Mouse (Mus musculus) regulatory T cell (primary cell): Measurements from ENCODE around the gene Plekho2.

Experiments
- in situ Hi-C: fragments of 300-600 bp; cut with MboI, MseI; formaldehyde crosslinking; loops from one replicate; pipeline ENCODE4 v1.15.1; 2025; ENCODE audit warnings: high pct_unique_total_duplicates

Gene Plekho2

DNA sequence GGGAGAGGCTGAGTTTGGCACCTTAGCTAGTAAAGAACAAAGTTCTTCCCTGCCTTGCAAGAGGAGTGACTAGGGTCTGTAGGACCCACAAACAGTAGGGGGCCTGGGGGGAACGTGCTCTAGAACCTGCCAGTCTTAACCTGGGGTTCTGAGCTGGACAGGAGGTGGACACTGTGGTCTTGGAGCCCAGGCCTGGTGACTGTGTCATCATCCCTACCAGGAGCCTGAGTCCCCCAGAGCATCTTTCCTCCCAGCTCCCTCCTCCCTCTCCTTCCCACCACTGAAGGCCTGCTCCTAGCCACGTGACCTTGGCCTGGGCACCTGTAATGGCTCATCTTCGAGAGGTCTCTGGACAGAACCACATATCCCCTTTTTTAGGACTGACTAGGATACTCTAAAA is 45.7 kb downstream of the Plekho2 start:
- in situ Hi-C loops, result no loop called here

DNA sequence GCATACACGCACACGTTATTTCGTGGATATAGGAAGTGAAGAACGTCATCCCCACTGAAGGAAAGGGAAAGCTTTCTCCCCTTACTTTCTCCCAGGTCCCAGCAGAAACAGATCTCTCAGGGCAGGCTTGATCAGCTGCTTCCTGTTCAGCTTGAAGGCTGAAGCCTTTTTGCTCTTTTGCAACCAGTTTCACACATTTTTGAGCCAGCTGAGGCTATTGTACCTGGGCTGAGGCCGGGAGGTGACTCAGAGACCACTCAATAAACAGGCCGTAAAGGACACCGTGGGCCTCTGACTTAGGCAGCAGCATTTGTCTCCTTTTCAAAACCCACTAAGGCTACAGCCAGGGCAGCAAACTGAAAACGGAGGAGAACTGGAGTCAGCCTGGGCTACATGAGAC is 46.9 kb downstream of the Plekho2 start:
- in situ Hi-C loops, result no loop called here

DNA sequence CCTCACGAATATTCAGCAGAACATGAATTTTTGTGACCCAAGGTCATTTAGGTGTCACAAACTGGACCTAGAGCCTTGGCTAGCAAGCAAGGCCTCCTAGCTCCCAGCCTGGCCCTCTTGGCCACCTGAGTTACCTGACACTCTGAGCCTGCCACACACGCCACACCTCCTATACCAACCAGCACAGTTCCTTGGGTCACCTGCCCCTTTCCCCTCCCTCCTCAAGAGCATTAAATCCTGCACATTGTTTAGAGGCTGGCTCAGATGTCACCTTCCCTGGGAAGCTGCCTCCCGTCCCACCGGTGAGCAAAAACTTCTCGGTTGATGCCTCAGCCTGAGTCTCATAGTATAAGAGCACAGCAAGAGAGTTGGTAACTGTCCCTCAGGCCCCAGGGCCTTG is 48.6 kb downstream of the Plekho2 start:
- in situ Hi-C loops, result no loop called here

DNA sequence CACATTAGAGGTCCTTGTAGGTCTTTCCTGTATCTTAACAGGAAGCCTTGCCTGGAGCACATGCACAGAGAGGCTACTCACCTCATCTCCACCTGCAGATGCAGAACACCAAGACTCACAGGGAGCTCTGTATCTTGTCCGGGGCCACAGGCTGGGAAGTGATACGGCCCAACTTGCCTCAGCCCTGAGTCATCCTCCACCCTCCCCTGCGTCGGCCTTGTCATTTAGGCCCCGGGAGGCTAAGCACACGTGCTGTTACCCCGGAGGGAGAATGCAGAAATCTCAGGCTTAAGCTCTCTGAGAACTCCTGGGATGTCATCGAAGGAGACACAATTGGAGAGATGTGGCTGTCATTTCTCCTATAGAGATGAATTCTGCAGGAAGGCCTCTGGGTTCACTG is 50.2 kb downstream of the Plekho2 start:
- in situ Hi-C loops, result no loop called here

DNA sequence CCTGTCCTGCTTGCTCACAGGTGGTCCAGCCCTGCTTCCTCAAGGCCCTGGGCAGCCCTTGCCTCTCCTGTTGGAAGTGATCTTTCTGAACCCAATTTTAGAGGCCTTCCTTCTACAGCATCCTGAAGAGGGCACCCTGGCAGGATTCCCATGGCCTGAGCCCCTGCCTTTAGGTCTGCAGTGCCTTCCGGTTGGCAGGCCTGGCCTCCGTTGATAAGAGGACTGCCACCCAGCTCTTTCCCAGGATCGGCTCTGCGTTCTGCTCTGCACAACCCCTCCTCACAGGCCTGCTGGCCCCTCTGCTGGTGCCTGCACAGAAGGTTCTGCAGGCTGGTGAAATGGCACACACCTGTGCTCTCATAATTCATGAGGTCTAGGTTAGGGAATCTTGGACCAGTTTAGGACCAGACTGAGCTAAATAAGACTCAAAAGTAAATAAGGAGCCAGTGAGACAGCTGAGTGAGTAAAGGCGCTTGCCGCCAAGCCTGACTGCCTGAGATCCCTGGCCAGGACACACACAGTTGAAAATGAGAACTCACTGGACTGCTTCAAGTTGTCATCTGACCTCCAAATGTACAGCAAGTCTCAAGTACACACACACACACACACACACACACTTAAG is 51.3 kb downstream of the Plekho2 start:
- in situ Hi-C loops, result no loop called here

DNA sequence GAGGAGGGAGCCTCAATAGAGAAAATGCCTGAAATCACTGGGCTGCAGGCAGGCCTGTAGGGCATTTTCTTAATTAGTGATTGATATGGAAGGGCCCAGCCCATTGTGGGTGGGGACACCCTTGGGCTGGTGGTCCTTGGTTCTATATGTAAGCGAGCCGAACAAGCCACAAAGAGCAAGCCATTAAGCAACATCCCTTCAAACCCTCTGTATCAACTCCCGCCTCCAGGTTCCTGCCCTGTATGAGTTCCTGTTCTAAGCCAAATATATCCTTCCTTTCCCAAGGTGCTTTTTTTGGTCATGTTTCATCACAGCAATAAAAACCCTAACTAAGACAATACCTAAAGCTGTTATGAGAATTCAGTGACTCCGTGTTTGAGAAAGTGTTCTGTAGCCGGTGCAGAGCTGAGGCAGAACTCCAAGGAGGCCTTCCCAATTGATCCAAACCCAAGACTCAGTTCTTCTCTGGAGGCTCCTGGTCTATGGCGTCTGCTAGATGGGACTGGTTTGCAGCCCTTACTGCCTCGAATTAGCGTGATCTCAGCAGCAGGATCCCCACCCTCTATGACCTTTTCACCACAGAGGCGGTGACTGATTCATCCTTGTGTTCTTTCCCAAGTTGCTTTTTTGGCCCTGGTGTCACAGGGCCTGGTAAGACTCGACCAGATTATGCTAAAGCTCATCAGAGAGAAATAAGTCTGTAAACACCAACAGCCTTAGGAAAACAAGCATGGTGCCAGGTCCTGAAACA is 54.2 kb downstream of the Plekho2 start:
- in situ Hi-C loops, result no loop called here

DNA sequence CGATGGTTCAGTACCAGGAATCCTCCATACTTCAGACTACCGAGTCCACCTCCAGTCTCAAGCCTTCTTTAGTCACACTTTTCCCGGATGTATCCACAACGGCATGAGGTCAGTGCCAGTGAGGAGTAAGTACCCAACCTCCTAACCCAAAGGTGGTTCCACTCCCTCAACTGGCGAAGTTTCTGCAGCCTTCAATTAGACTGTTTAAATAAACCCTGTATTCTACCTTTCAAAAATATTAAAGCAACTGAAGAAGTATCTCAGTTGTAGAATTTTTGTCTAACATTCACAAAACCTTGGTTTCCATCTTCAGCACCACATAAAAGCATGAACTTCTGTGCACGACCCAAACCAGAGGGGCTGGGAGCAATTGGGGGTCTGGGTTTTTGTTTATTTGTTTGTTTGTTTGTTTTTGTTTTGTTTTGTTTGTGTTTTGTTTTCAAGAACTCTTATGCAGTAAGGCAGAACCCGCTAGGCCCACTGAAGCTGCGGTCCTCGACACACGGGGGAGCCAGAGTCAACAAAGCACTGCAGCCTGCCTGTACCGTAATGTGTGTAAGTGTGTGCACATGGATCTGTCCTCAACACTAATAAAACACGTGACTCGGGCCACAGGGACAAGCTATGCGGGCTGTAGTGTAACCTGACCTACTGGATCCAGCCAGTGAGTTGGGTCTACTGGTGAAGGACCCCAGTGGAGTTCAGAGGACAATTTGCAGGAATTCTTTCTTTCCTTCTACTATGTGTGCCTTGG is 56.1 kb downstream of the Plekho2 start:
- in situ Hi-C loops, result loop anchor here (5.0 kb wide), 2 partner anchors 64 to 139 kb away; partner anchors contain the start of gene Pif1

DNA sequence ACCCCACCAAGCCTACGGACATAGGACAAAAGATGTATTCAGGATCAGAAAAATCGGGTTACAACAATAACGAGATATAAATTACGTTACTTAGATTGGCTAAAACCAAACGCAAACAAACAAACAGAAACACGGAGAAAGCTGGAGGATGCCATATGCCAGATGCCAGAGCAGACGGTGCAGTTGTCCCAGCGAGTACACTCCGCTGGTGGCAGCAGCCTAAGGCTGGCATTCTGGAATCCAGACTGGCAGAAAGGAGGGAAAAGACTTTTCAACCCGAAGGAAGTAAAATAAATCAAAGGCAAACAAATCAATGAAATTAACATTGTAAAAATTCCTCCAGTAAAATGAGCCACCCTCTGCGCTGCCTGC is 59.3 kb downstream of the Plekho2 start:
- in situ Hi-C loops, result loop anchor here (5.0 kb wide), 2 partner anchors 67 to 142 kb away; partner anchors contain the start of gene Pif1

DNA sequence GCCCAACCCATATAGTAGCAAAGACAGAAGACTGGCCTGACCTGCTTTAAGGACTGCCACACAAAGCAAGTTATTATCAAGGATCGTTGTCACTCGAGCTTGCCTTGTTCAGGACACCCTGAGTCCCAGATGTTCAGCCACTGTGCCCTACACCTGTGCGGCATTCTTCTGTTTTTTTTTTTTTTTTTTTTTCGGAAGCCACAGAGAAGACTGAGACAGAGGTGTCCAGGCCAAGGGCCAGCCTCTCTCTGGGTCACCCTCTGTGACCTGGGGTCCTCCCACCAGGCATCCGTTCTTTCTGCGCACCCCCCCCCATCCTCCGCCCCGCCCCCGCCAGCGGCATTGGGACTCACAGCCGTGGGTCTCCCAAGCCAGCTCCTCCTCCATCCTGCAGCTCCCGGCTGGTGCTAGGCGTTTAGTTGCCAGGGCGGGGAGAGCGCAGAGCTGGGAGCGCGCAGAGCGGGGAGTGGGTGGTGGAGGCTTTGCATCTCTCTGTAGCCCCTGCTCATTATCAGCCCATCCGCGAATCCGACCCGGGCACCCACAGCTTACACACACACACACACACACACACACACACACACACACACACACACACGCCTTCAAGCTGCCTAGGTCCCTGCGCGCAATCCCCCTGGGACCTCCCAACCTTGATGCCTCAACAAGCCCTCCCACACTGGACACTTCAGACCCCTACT is 59.9 kb downstream of the Plekho2 start, which contains the start of gene Ankdd1a:
TSS of gene Ankdd1a (minus strand) at position 387 of the 698 bp plus-strand sequence.
- in situ Hi-C loops, result loop anchor here (5.0 to 10.0 kb wide), 3 partner anchors 67 to 1595 kb away; partner anchors contain the start of gene Pif1

DNA sequence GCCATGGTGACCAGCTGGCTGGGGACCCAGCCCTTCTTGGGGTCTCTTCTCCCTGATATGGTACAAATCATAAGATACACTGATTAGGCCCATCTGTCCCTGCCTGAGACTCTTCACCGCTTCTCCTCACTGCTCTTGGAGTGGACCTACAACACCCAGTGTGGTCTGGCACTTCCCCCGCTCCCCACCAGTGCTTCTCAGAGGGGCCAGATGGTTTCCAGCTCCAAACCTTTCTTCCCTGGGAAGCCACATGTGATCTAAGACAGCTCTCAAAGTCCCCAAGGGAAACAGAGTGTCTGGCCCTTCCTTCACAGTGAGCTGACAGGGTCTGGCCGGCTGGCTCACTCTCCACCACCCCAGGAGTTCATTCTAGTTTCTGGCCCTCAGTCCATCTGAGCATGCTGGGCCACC is 65.0 kb downstream of the Plekho2 start:
- in situ Hi-C loops, result loop anchor here (10.0 kb wide), 1 partner anchor 1590 kb away; no protein-coding TSS in a partner anchor

DNA sequence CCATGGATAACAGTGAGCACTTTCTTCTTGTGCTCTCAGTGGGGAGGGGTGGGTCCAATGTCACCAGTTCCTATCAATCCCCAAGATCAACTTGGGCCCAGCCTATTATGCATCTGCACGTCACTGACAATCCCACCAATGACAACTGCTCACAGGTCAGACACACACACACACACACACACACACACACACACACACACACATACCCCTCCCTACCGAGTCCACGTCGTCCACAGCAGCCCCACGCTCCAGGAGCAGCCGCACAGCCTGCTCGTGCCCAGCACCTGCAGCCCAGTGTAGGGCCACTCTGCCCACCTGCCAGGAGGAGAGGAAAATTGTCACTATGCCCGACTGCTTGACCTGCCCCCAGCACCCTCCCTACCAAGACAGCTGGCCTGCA is 65.4 kb downstream of the Plekho2 start:
- in situ Hi-C loops, result loop anchor here (10.0 kb wide), 1 partner anchor 1590 kb away; no protein-coding TSS in a partner anchor

DNA sequence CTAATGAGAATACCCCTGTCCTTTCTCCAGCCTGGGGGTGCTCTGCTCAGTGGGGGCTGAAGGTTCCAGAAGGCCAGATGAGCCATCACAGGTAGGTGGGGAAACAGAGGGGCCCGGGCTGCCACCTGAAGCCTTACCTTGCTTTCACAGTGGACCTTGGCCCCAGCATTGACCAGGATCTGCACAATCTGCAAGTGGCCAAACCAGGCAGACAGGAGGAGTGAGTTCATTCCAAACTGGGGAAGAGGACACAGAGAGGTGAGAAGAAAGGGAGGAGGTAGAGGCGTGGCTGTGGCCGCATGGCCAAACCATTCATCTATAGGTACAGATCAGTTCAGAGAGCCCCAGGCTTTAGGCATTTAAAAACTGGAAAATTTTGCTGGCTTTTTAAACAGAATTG is 67.3 kb downstream of the Plekho2 start:
- in situ Hi-C loops, result loop anchor here (10.0 kb wide), 1 partner anchor 1588 kb away; no protein-coding TSS in a partner anchor

DNA sequence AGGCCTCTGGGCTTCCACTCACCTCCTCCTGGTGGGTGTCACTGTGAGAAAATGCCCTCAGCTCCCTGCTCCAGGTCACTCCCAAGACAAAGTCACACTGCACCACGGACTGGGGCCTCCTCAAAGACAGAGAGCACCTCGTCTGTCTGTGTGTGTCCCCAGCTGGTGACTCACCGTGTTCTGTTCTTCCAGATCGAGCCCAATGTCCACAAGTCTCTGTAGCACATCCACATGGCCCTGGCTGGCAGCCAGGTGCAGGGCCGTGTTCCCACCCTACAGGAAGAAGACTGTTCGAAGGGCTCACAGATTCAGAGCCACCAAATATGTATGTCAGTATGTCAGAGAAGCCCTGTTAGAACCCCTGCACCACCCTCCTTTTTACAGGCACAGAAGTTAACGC is 71.4 kb downstream of the Plekho2 start:
- in situ Hi-C loops, result no loop called here

DNA sequence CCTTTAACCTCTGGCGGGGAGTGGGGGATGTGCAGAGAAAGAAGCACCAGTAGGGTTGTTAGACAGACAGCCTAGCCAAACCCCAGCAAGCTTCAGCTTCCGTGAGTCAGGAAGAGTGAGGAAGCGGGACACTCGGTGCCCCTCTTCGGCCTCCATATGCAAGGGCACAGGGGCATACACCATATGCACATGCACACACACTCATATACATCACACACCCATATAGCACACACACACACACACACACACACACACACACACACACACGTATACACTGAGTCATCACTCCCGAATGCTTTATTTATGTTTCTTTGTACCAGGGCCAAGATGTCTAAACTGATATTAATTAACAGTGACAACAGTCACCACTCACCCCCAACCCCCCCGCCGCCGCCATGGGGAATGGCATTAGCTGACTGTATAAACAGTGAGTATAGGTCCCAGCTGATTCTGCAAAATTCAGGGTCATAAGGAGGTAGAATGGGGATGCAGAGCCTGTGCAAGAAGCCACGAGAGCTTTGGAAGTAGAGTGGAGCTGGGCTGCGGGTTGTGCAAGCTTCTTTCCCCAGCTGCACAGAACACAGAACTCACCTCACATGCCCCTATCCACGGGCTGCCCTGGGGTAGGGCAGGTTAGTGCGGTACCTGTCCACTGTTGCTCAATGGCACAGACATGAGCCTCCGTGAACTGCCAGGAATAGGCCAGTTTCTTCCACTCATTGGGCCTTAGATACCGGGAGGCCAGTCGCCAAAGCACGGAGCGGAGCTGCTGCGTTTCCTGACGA is 76.9 kb downstream of the Plekho2 start:
- in situ Hi-C loops, result no loop called here
